Mouse (Mus musculus) cerebral cortex, adult 2 months (tissue): ENCODE measurements around the gene Adamts14.

Experiments used
- WGBS: fragments of 180-500 bp; shearing (Covaris S2); methylation state at CpG from one replicate; pipeline ENCODE4 v1.1.7; 2018; 5-methylcytosine and 5-hydroxymethylcytosine counted together

Gene Adamts14

GRCm38 (mm10) chr10:61232858-61233567 is 40.2 kb downstream of the Adamts14 start:
- WGBS = 62% methylated on average over 7 of the region's 7 CpGs

- 88% methylated on average over 3 of the region's 3 CpGs for WGBS
These were observed 41.5 kb downstream of the Adamts14 start for GRCm38 (mm10) chr10:61231756-61232155.

GRCm38 (mm10) chr10:61226784-61227396 is 46.3 kb downstream of the Adamts14 start:
- WGBS = 83% methylated on average over 4 of the region's 4 CpGs

- 87% methylated on average over 5 of the region's 5 CpGs for WGBS
These were observed 47.5 kb downstream of the Adamts14 start for GRCm38 (mm10) chr10:61225694-61226093.

GRCm38 (mm10) chr10:61219318-61219717 is 53.9 kb downstream of the Adamts14 start:
- WGBS = 97% methylated on average over 4 of the region's 4 CpGs

GRCm38 (mm10) chr10:61216163-61216562 is 57.1 kb downstream of the Adamts14 start:
- 83% methylated on average over 4 of the region's 4 CpGs for WGBS

GRCm38 (mm10) chr10:61215658-61216057 is 57.6 kb downstream of the Adamts14 start:
- WGBS = 95% methylated on average over 6 of the region's 6 CpGs

- 24% methylated on average over 11 of the region's 11 CpGs for WGBS
These were observed 60.4 kb downstream of the Adamts14 start for GRCm38 (mm10) chr10:61212817-61213216.

GRCm38 (mm10) chr10:61211743-61212142 is 61.5 kb downstream of the Adamts14 start:
- WGBS = 11% methylated on average over 13 of the region's 13 CpGs

GRCm38 (mm10) chr10:61211105-61211504 is 62.1 kb downstream of the Adamts14 start:
- 87% methylated on average over 4 of the region's 4 CpGs for WGBS

GRCm38 (mm10) chr10:61208114-61208684 is 65.0 kb downstream of the Adamts14 start:
- whole genome bisulfite sequencing = 83% methylated on average over 9 of the region's 9 CpGs

- WGBS = 85% methylated on average over 3 of the region's 3 CpGs
These were observed 69.3 kb downstream of the Adamts14 start for GRCm38 (mm10) chr10:61203930-61204329.

- WGBS = 88% methylated on average over 12 of the region's 12 CpGs
These were observed 71.5 kb downstream of the Adamts14 start for GRCm38 (mm10) chr10:61201596-61202318.

GRCm38 (mm10) chr10:61200998-61201397 is 72.2 kb downstream of the Adamts14 start:
- 71% methylated on average over 9 of the region's 9 CpGs for WGBS

- 90% methylated on average over 7 of the region's 7 CpGs for WGBS
These were observed 72.9 kb downstream of the Adamts14 start for GRCm38 (mm10) chr10:61200232-61200820.

- WGBS = 27% methylated on average over 11 of the region's 11 CpGs
These were observed 73.5 kb downstream of the Adamts14 start for GRCm38 (mm10) chr10:61199566-61200213.

GRCm38 (mm10) chr10:61195718-61196291 is 77.4 kb downstream of the Adamts14 start:
- WGBS = 86% methylated on average over 5 of the region's 5 CpGs

- 72% methylated on average over 8 of the region's 8 CpGs for WGBS
These were observed 78.0 kb downstream of the Adamts14 start for GRCm38 (mm10) chr10:61195216-61195615.

- WGBS = 88% methylated on average over 9 of the region's 9 CpGs
These were observed 78.6 kb downstream of the Adamts14 start for GRCm38 (mm10) chr10:61194611-61195010.

GRCm38 (mm10) chr10:61188010-61188409 is 85.2 kb downstream of the Adamts14 start:
- WGBS = 58% methylated on average over 3 of the region's 3 CpGs

GRCm38 (mm10) chr10:61187001-61187400 is 86.2 kb downstream of the Adamts14 start:
- 86% methylated on average over 3 of the region's 3 CpGs for WGBS
